Mouse (Mus musculus) myocyte (in vitro differentiated cells): ENCODE measurements around the gene Gm49368.

Source experiments
- CEBPB ChIP-seq: IDR thresholded peaks from 2 replicates; pipeline ENCODE4 v1.6.1; 2011; ENCODE audit warnings: mild to moderate bottlenecking, moderate library complexity; ENCODE audit not compliant: poor library complexity, insufficient read depth, severe bottlenecking
- E2F4 ChIP-seq: IDR thresholded peaks from one replicate; pipeline ENCODE4 v1.6.1; 2011; ENCODE audit warnings: mild to moderate bottlenecking, control low read depth, moderate library complexity; ENCODE audit not compliant: insufficient read depth
- MAX ChIP-seq: IDR thresholded peaks from one replicate; pipeline ENCODE4 v1.6.1; 2011; ENCODE audit warnings: low read depth, mild to moderate bottlenecking, control low read depth
- MYOD1 ChIP-seq, 3 experiments: IDR thresholded peaks; one replicate each; pipeline ENCODE4 v1.6.1; 2011; ENCODE audit warnings: control low read depth in 2 of 3, low read depth in 2 of 3, mild to moderate bottlenecking in 2 of 3, moderate library complexity in 1 of 3; ENCODE audit not compliant: insufficient read length in 2 of 3, control insufficient read depth in 1 of 3
- MYOG ChIP-seq, 3 experiments: IDR thresholded peaks; one replicate each; pipeline ENCODE4 v1.6.1; 2011; ENCODE audit warnings: control low read depth in 2 of 3, low read depth in 2 of 3, mild to moderate bottlenecking in 2 of 3; ENCODE audit not compliant: insufficient read length in 2 of 3, control insufficient read depth in 1 of 3, insufficient read depth in 1 of 3
- POLR2A ChIP-seq: IDR thresholded peaks from one replicate; pipeline ENCODE4 v1.6.1; 2011; ENCODE audit warnings: low read depth, mild to moderate bottlenecking, control low read depth, moderate library complexity; ENCODE audit not compliant: insufficient read length
- POLR2AphosphoS2 ChIP-seq: IDR thresholded peaks from one replicate; pipeline ENCODE4 v1.6.1; 2011; ENCODE audit warnings: low read depth, control low read depth; ENCODE audit not compliant: insufficient read length
- REST ChIP-seq: IDR thresholded peaks from one replicate; pipeline ENCODE4 v1.6.1; 2011; ENCODE audit warnings: mild to moderate bottlenecking, control low read depth, moderate library complexity; ENCODE audit not compliant: insufficient read depth, insufficient read length
- SRF ChIP-seq: IDR thresholded peaks from one replicate; pipeline ENCODE4 v1.6.1; 2011; ENCODE audit warnings: low read depth; ENCODE audit not compliant: control insufficient read depth, insufficient read length
- TCF12 ChIP-seq: IDR thresholded peaks from one replicate; pipeline ENCODE4 v1.6.1; 2011; ENCODE audit warnings: mild to moderate bottlenecking, control low read depth; ENCODE audit not compliant: poor library complexity, insufficient read depth, severe bottlenecking
- TCF3 ChIP-seq: IDR thresholded peaks from one replicate; pipeline ENCODE4 v1.6.1; 2011; ENCODE audit warnings: low read depth, control low read depth; ENCODE audit not compliant: insufficient read length
- USF1 ChIP-seq: IDR thresholded peaks from one replicate; pipeline ENCODE4 v1.6.1; 2011; ENCODE audit warnings: low read depth, mild to moderate bottlenecking, control low read depth, moderate library complexity

DNA sequence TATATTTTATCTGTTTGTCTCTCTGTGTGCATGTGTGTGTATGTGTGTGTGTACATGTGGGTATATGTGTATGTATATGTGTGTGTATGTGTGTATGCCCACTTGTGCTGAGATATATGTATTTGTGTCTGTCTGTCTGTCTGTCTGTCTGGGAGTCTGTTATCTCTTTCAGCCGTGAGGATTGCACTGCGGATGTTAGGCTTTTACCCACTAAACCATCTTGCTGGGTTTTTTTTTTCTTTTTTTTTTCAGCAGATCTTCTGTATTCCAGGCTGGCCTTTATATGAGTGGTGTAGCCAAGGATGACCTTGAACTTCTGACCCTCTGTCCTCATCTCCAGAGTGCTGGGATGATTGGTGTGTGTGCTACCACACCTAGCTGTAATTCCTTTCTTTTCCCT lies 13.2 kb upstream of the Gm49368 start:
- TF ChIP-seq POLR2AphosphoS2 (no peak), POLR2A (no peak), TCF12 (no peak), MYOG (IDR thresholded peaks at IDR 0.05; ENCODE audit: control insufficient read depth in 1 of 3, insufficient read depth in 1 of 3, insufficient read length in 2 of 3, low read depth in 2 of 3) (no peak), USF1 (no peak), MAX (no peak), MYOD1 (IDR thresholded peaks at IDR 0.05; ENCODE audit: control insufficient read depth in 1 of 3, insufficient read length in 2 of 3, low read depth in 2 of 3) (no peak), REST (no peak), SRF (no peak), CEBPB (no peak), TCF3 (no peak), E2F4 (no peak)
